Mouse (Mus musculus) kidney, adult 2 months (tissue): ENCODE results near the gene C1qtnf4.
A peak's percentile ranks its signal among the peaks of the same experiment; 100 is the strongest.

Experiments used
- CTCF ChIP-seq: fragments of 200-500 bp; conservative IDR thresholded peaks from 2 replicates; pipeline ENCODE4 v1.5.1; 2011; ENCODE audit warnings: low read depth, mild to moderate bottlenecking, control low read depth, low read length, moderate library complexity, mixed read lengths; ENCODE audit not compliant: insufficient read depth, insufficient read length
- POLR2A ChIP-seq: fragments of 200-500 bp; IDR thresholded peaks from one replicate; pipeline ENCODE4 v1.6.1; 2011; ENCODE audit warnings: low read depth, low read length, control low read depth

GRCm38 (mm10) chr2:90846955-90847680, 38.5 kb upstream of the C1qtnf4 start, which contains the start of gene Mtch2:
- TF ChIP-seq POLR2A, result peak; percentile 94
- no peak for TF ChIP-seq CTCF
